Mouse (Mus musculus) liver, embryonic 16.5 days (tissue): ENCODE measurements around the gene Irf7. TPM values are rescaled to one million over a fixed set of nuclear protein-coding genes. Genes with fewer than 3 reads are reported as not detected.

Experiments
- ATAC-seq: fragments of 200-750 bp; cut with Nextera tagmentation; 2 replicates; pipeline ENCODE4 v1.8.0; 2017; ENCODE audit warnings: low read depth, mild to moderate bottlenecking, moderate number of reproducible peaks, moderate library complexity
- H3K27ac ChIP-seq: fragments of 300-500 bp; sonication (generic); 2 replicates; pipeline ENCODE4 v1.5.1; 2014; ENCODE audit warnings: mild to moderate bottlenecking, low read length
- H3K27me3 ChIP-seq: fragments of 300-500 bp; sonication (generic); 2 replicates; pipeline ENCODE4 v1.6.1; 2014; ENCODE audit warnings: low read depth, low read length, mixed read lengths; ENCODE audit not compliant: control insufficient read depth, insufficient read depth
- H3K36me3 ChIP-seq: fragments of 300-500 bp; sonication (generic); 2 replicates; pipeline ENCODE4 v1.6.1; 2014; ENCODE audit warnings: mild to moderate bottlenecking; ENCODE audit not compliant: control insufficient read depth, insufficient read depth
- H3K4me1 ChIP-seq: fragments of 300-500 bp; sonication (generic); 2 replicates; pipeline ENCODE4 v1.6.1; 2014; ENCODE audit warnings: low read depth, low read length, mixed read lengths; ENCODE audit not compliant: control insufficient read depth
- H3K4me2 ChIP-seq: fragments of 300-500 bp; sonication (generic); 2 replicates; pipeline ENCODE4 v1.6.1; 2014; ENCODE audit warnings: low read depth, low read length, mixed read lengths
- H3K4me3 ChIP-seq: fragments of 300-500 bp; sonication (generic); 2 replicates; pipeline ENCODE4 v1.5.1; 2014; ENCODE audit warnings: low read depth, mild to moderate bottlenecking, low read length
- H3K9ac ChIP-seq: fragments of 300-500 bp; sonication (generic); 2 replicates; pipeline ENCODE4 v1.6.1; 2014; ENCODE audit warnings: low read depth, low read length
- H3K9me3 ChIP-seq: fragments of 300-500 bp; sonication (generic); replicated peaks from 2 replicates; pipeline ENCODE4 v1.6.1; 2016; ENCODE audit warnings: low read length; ENCODE audit not compliant: control insufficient read depth
- WGBS: fragments of 180-500 bp; shearing (Covaris S2); extraction: QIAGEN DNeasy Blood & Tissue Kit; methylation state at CpG from one replicate; pipeline ENCODE4 v1.1.7; 2014; ENCODE audit not compliant: insufficient replicate concordance; 5-methylcytosine and 5-hydroxymethylcytosine counted together
- polyA plus RNA-seq: library from polyadenylated mRNA; unstranded; fragments of >200 nt; fragmentation: Nextera tagmentation; extraction: Ambion mirVana; gene quantifications from 2 replicates; pipeline ENCODE4 v1.2.1, GENCODE M21; 2015

Irf7 gene
- polyA plus RNA-seq, 1 experiment from 2014 or later: 8.2 TPM

GRCm38 (mm10) chr7:141219558-141220099 lies 46.7 kb downstream of the Irf7 start:
- no peak for ATAC-seq
- H3K4me1 ChIP-seq: peaks cover 72% of the 10 kb centered on the region
- 83% methylated on average over 1 of the region's 1 CpGs for WGBS
- H3K36me3 ChIP-seq: peaks cover 2% of the 10 kb centered on the region; the same call in 1 of the 2 replicates
- H3K27me3 ChIP-seq: no peaks in the 10 kb centered on the region
- H3K9ac ChIP-seq: peak overlapping the region; percentile 39
- peak overlapping the region; percentile 40 for H3K27ac ChIP-seq
- H3K4me3 ChIP-seq: no peak overlapping the region
- no peaks in the 10 kb centered on the region for H3K9me3 ChIP-seq
- H3K4me2 ChIP-seq: no peak overlapping the region

GRCm38 (mm10) chr7:141218557-141219133 lies 47.6 kb downstream of the Irf7 start:
- peaks cover 79% of the 10 kb centered on the region for H3K4me1 ChIP-seq
- 80% methylated on average over 5 of the region's 5 CpGs for WGBS
- no peak for ATAC-seq
- H3K27me3 ChIP-seq: no peaks in the 10 kb centered on the region
- H3K36me3 ChIP-seq: peaks cover 2% of the 10 kb centered on the region; the same call in 1 of the 2 replicates
- H3K4me2 ChIP-seq: no peak overlapping the region
- no peak overlapping the region; the same call in 1 of the 2 replicates for H3K27ac ChIP-seq
- no peak overlapping the region for H3K9ac ChIP-seq
- H3K9me3 ChIP-seq: no peaks in the 10 kb centered on the region
- no peak overlapping the region for H3K4me3 ChIP-seq

GRCm38 (mm10) chr7:141218141-141218540 lies 48.1 kb downstream of the Irf7 start:
- Histone ChIP-seq H3K4me3 (no peak overlapping the region), H3K9me3 (no peaks in the 10 kb centered on the region), H3K27me3 (no peaks in the 10 kb centered on the region), H3K9ac (no peak overlapping the region), H3K4me1 (peaks cover 80% of the 10 kb centered on the region), H3K4me2 (no peak overlapping the region), H3K27ac (no peak overlapping the region), H3K36me3 (peaks cover 2% of the 10 kb centered on the region; the same call in 1 of the 2 replicates)
- WGBS: 86% methylated on average over 3 of the region's 3 CpGs
- no peak for ATAC-seq

GRCm38 (mm10) chr7:141217343-141218013 lies 48.8 kb downstream of the Irf7 start:
- Histone ChIP-seq H3K4me3 (peak overlapping the region; percentile 80), H3K9ac (peak overlapping the region; percentile 7; the same call in 1 of the 2 replicates), H3K4me1 (peaks cover 78% of the 10 kb centered on the region), H3K9me3 (no peaks in the 10 kb centered on the region), H3K27me3 (no peaks in the 10 kb centered on the region), H3K36me3 (peaks cover 2% of the 10 kb centered on the region; the same call in 1 of the 2 replicates), H3K27ac (peak overlapping the region; percentile 94), H3K4me2 (peak overlapping the region; percentile 100)
- WGBS: 87% methylated on average over 17 of the region's 17 CpGs
- no peak for ATAC-seq

- peak overlapping the region; percentile 88 for H3K9ac ChIP-seq
Observed at GRCm38 (mm10) chr7:141216894-141217293, 49.4 kb downstream of the Irf7 start.

GRCm38 (mm10) chr7:141215880-141216733 lies 50.2 kb downstream of the Irf7 start:
- H3K36me3 ChIP-seq: peaks cover 2% of the 10 kb centered on the region; the same call in 1 of the 2 replicates
- peak overlapping the region; percentile 100 for H3K4me2 ChIP-seq
- no peaks in the 10 kb centered on the region for H3K9me3 ChIP-seq
- H3K9ac ChIP-seq: peak overlapping the region; percentile 88
- H3K27me3 ChIP-seq: no peaks in the 10 kb centered on the region
- H3K27ac ChIP-seq: peak overlapping the region; percentile 94
- peaks cover 73% of the 10 kb centered on the region for H3K4me1 ChIP-seq
- peak; percentile 45 for ATAC-seq
- WGBS: 1% methylated on average over 41 of the region's 42 CpGs
- peak overlapping the region; percentile 80 for H3K4me3 ChIP-seq

More at GRCm38 (mm10) chr7:141216894-141217293, 49.4 kb downstream of the Irf7 start:
- H3K27me3 ChIP-seq: no peaks in the 10 kb centered on the region
- ATAC-seq: no peak
- peaks cover 76% of the 10 kb centered on the region for H3K4me1 ChIP-seq
- no peaks in the 10 kb centered on the region for H3K9me3 ChIP-seq
- H3K27ac ChIP-seq: peak overlapping the region; percentile 94
- 83% methylated on average over 11 of the region's 11 CpGs for WGBS
- H3K4me3 ChIP-seq: peak overlapping the region; percentile 80
- peaks cover 2% of the 10 kb centered on the region; the same call in 1 of the 2 replicates for H3K36me3 ChIP-seq
- H3K4me2 ChIP-seq: peak overlapping the region; percentile 100

- Histone ChIP-seq H3K9me3 (no peaks in the 10 kb centered on the region), H3K4me1 (peaks cover 74% of the 10 kb centered on the region), H3K4me2 (peak within 1 kb of the TSS; percentile 100), H3K27me3 (no peaks in the 10 kb centered on the region), H3K36me3 (peaks cover 2% of the 10 kb centered on the region; the same call in 1 of the 2 replicates), H3K4me3 (peak within 1 kb of the TSS; percentile 80), H3K9ac (peak within 1 kb of the TSS; percentile 88), H3K27ac (peak within 1 kb of the TSS; percentile 94)
- peak; percentile 94 for ATAC-seq
- WGBS: 5% methylated on average over 38 of the region's 41 CpGs
Observed at GRCm38 (mm10) chr7:141215101-141215879, 51.0 kb downstream of the Irf7 start, which contains the start of gene Rassf7. Gene Rassf7 (plus strand): TSS chr7:141215860.

- Histone ChIP-seq H3K27ac (peak overlapping the region; percentile 94; the same call in 1 of the 2 replicates), H3K9me3 (no peaks in the 10 kb centered on the region), H3K4me2 (no peak overlapping the region), H3K9ac (no peak overlapping the region), H3K4me3 (no peak overlapping the region), H3K4me1 (peaks cover 74% of the 10 kb centered on the region), H3K27me3 (no peaks in the 10 kb centered on the region), H3K36me3 (peaks cover 2% of the 10 kb centered on the region; the same call in 1 of the 2 replicates)
- 64% methylated on average over 3 of the region's 3 CpGs for WGBS
- no peak for ATAC-seq
Observed at GRCm38 (mm10) chr7:141214310-141214709, 52.0 kb downstream of the Irf7 start.
